ENCODE assay signal across 19 mouse cellular contexts in genomic region chr1:189923871-189924568, GRCm38 (mm10). TPM values are rescaled to one million over a fixed set of nuclear protein-coding genes. Genes with fewer than 3 reads are reported as not detected.
DNase-seq lines count a peak whose midpoint lies in the region; ATAC-seq lines count a peak whose summit lies in the region.
"Had no signal": no experiment of that assay in that cellular context is flagged by ENCODE, and none has a peak within 500 bp of the region (broad histone marks: within the 10 kb centered on the region; RNA-seq: fewer than 3 reads in every experiment).

No protein-coding gene starts in this region.

- peaks cover 13% of the 10 kb centered on the region for H3K4me1 ChIP-seq in midbrain, embryonic 11.5 days (ENCODE audit: control insufficient read depth, insufficient read depth, low read length)
- H3K4me1 ChIP-seq in midbrain, embryonic 14.5 days (ENCODE audit: control insufficient read depth, insufficient read depth, low read length) = peaks cover 16% of the 10 kb centered on the region; the same call in 1 of the 2 replicates
- H3K4me1 ChIP-seq in hindbrain, embryonic 14.5 days (replicated peaks; ENCODE audit: control insufficient read depth, insufficient read depth, low read length) = peaks cover 10% of the 10 kb centered on the region; the same call in 1 of the 2 replicates
- peaks cover 4% of the 10 kb centered on the region; the same call in 1 of the 2 replicates for H3K4me1 ChIP-seq in forebrain, embryonic 14.5 days (ENCODE audit: control insufficient read depth, insufficient read depth, low read length)

- WGBS in midbrain, embryonic 11.5 days = 73% methylated on average over 22 of the region's 22 CpGs
- 65% methylated on average over 22 of the region's 22 CpGs for WGBS in midbrain, embryonic 14.5 days
- WGBS in hindbrain, embryonic 14.5 days = 84% methylated on average over 22 of the region's 22 CpGs
- WGBS in forebrain, embryonic 14.5 days = 83% methylated on average over 22 of the region's 22 CpGs

- intact Hi-C loops in heart, postnatal 10 days (cut with DNase I) = loop anchor here (2.0 to 10.0 kb wide), 2 partner anchors 37 to 899 kb away; no protein-coding TSS in a partner anchor
- intact Hi-C loops in left cerebral cortex, postnatal 4 days (cut with DNase I) = loop anchor here (5.0 kb wide), 1 partner anchor 222 kb away; no protein-coding TSS in a partner anchor

- peak; percentile 79 for DNase-seq in midbrain, embryonic 11.5 days (ENCODE audit: low spot score, missing footprints)
- DNase-seq in midbrain, embryonic 14.5 days = no peak
- DNase-seq in heart, adult 8-10 months (ENCODE audit: low spot score) = peak; percentile 71
- peak; percentile 86 to 90 for DNase-seq in heart, postnatal 10 days
- DNase-seq in hindbrain, embryonic 14.5 days (ENCODE audit: low spot score) = no peak
- no peak for DNase-seq in forebrain, embryonic 14.5 days (ENCODE audit: low spot score)
- DNase-seq in left cerebral cortex, postnatal 4 days = no peak
- DNase-seq in cerebellum, postnatal 4 days (ENCODE audit: low spot score in 2 of 2) = no peak
- DNase-seq: adrenal gland, postnatal 36 days; cerebellum, postnatal 36 days; lung, postnatal 14 days had no signal

- no peak overlapping the region for H3K4me2 ChIP-seq in midbrain, embryonic 11.5 days
- no peak overlapping the region for H3K4me2 ChIP-seq in midbrain, embryonic 14.5 days (ENCODE audit: low read length)
- H3K4me2 ChIP-seq in hindbrain, embryonic 14.5 days (replicated peaks) = no peak overlapping the region
- no peak overlapping the region for H3K4me2 ChIP-seq in forebrain, embryonic 14.5 days (ENCODE audit: low read length)
- H3K4me2 ChIP-seq: embryonic facial prominence, embryonic 13.5 days; forebrain, embryonic 12.5 days; midbrain, embryonic 12.5 days; stomach, embryonic 15.5 days had no signal

- no peak overlapping the region for H3K4me3 ChIP-seq in midbrain, embryonic 11.5 days (ENCODE audit: low read depth, low read length)
- no peak overlapping the region for H3K4me3 ChIP-seq in midbrain, embryonic 14.5 days (replicated peaks; ENCODE audit: low read depth, low read length)
- H3K4me3 ChIP-seq in hindbrain, embryonic 14.5 days (replicated peaks; ENCODE audit: low read length) = no peak overlapping the region
- no peak overlapping the region for H3K4me3 ChIP-seq in forebrain, embryonic 14.5 days (ENCODE audit: low read depth, low read length)
- H3K4me3 ChIP-seq: embryonic facial prominence, embryonic 13.5 days; forebrain, embryonic 12.5 days; limb, embryonic 10.5 days; midbrain, embryonic 12.5 days; stomach, embryonic 15.5 days had no signal

- H3K9ac ChIP-seq in midbrain, embryonic 11.5 days (ENCODE audit: low read length) = peak overlapping the region; percentile 4; the same call in 1 of the 2 replicates
- H3K9ac ChIP-seq in midbrain, embryonic 14.5 days (replicated peaks; ENCODE audit: low read length) = no peak overlapping the region
- no peak overlapping the region for H3K9ac ChIP-seq in hindbrain, embryonic 14.5 days
- H3K9ac ChIP-seq in forebrain, embryonic 14.5 days (ENCODE audit: low read length) = no peak overlapping the region
- H3K9ac ChIP-seq: embryonic facial prominence, embryonic 13.5 days; forebrain, embryonic 12.5 days; liver, embryonic 14.5 days; midbrain, embryonic 12.5 days; stomach, embryonic 15.5 days had no signal

- no peaks in the 10 kb centered on the region for H3K36me3 ChIP-seq in midbrain, embryonic 11.5 days (ENCODE audit: control insufficient read depth, insufficient read depth, low read length)
- no peaks in the 10 kb centered on the region for H3K36me3 ChIP-seq in midbrain, embryonic 14.5 days (ENCODE audit: control insufficient read depth, insufficient read depth, low read length)
- H3K36me3 ChIP-seq in hindbrain, embryonic 14.5 days (replicated peaks; ENCODE audit: control insufficient read depth, insufficient read depth) = no peaks in the 10 kb centered on the region
- no peaks in the 10 kb centered on the region for H3K36me3 ChIP-seq in forebrain, embryonic 14.5 days (ENCODE audit: control insufficient read depth, insufficient read depth, low read length)
- H3K36me3 ChIP-seq: embryonic facial prominence, embryonic 13.5 days; forebrain, embryonic 12.5 days; G1E; limb, embryonic 10.5 days; midbrain, embryonic 12.5 days; stomach, embryonic 15.5 days had no signal

- no peak overlapping the region for H3K27ac ChIP-seq in midbrain, embryonic 11.5 days (ENCODE audit: low read depth, low read length)
- H3K27ac ChIP-seq in midbrain, embryonic 14.5 days (replicated peaks; ENCODE audit: low read depth, low read length) = no peak overlapping the region
- H3K27ac ChIP-seq in hindbrain, embryonic 14.5 days = no peak overlapping the region
- H3K27ac ChIP-seq in forebrain, embryonic 14.5 days (ENCODE audit: low read depth, low read length) = no peak overlapping the region
- H3K27ac ChIP-seq: embryonic facial prominence, embryonic 13.5 days; forebrain, embryonic 12.5 days; liver, embryonic 14.5 days; midbrain, embryonic 12.5 days; stomach, embryonic 15.5 days had no signal

- ATAC-seq in midbrain, embryonic 11.5 days (ENCODE audit: low FRiP score) = no peak
- ATAC-seq in midbrain, embryonic 14.5 days (ENCODE audit: low FRiP score, low TSS enrichment) = no peak
- no peak for ATAC-seq in hindbrain, embryonic 14.5 days (ENCODE audit: low FRiP score)
- ATAC-seq in forebrain, embryonic 14.5 days = no peak
- ATAC-seq: activated CD4-positive, CD25-positive, alpha-beta regulatory T cell, adult 4 months had no signal

- H3K27me3 ChIP-seq in midbrain, embryonic 11.5 days (ENCODE audit: control insufficient read depth, insufficient read depth, low read length) = no peaks in the 10 kb centered on the region; the same call in 1 of the 2 replicates
- no peaks in the 10 kb centered on the region for H3K27me3 ChIP-seq in midbrain, embryonic 14.5 days (ENCODE audit: control insufficient read depth, insufficient read depth, low read length)
- no peaks in the 10 kb centered on the region for H3K27me3 ChIP-seq in hindbrain, embryonic 14.5 days (ENCODE audit: control insufficient read depth, insufficient read depth, low read length)
- peaks cover 5% of the 10 kb centered on the region; the same call in 1 of the 2 replicates for H3K27me3 ChIP-seq in forebrain, embryonic 14.5 days (replicated peaks; ENCODE audit: control insufficient read depth, insufficient read depth, low read length)
- H3K27me3 ChIP-seq: stomach, embryonic 15.5 days had no signal

- H3K9me3 ChIP-seq in midbrain, embryonic 11.5 days (ENCODE audit: control insufficient read depth, low read length) = no peaks in the 10 kb centered on the region
- no peaks in the 10 kb centered on the region for H3K9me3 ChIP-seq in midbrain, embryonic 14.5 days (ENCODE audit: control insufficient read depth, low read length)
- no peaks in the 10 kb centered on the region for H3K9me3 ChIP-seq in hindbrain, embryonic 14.5 days (ENCODE audit: control insufficient read depth, low read length)
- H3K9me3 ChIP-seq in forebrain, embryonic 14.5 days (replicated peaks; ENCODE audit: control insufficient read depth, low read length) = no peaks in the 10 kb centered on the region
- H3K9me3 ChIP-seq: embryonic facial prominence, embryonic 13.5 days; forebrain, embryonic 12.5 days; limb, embryonic 10.5 days; midbrain, embryonic 12.5 days; stomach, embryonic 15.5 days had no signal

RNA-seq across cellular contexts. Expression of gene Smyd2, which starts 1.9 kb away (rescaled TPM):
- 50.9 and 54.9 TPM in 2 replicates for polyA plus RNA-seq in midbrain, embryonic 11.5 days (2014; fragmentation: Nextera tagmentation; extraction: Ambion mirVana)
- polyA plus RNA-seq in midbrain, embryonic 14.5 days (2014; fragmentation: Nextera tagmentation; extraction: Ambion mirVana) = 63.9 and 69.5 TPM in 2 replicates
- 100 to 1,000 TPM in 2 of 4 experiments, 10 to 100 TPM in 2; 83.0 to 114 (median 106) TPM for total RNA-seq in heart, adult 8-10 months (2022)
- total RNA-seq in heart, postnatal 10 days (2021) = 100 to 1,000 TPM; 166 to 180 TPM
- polyA plus RNA-seq in hindbrain, embryonic 14.5 days (2014; fragmentation: Nextera tagmentation; extraction: Ambion mirVana) = 73.9 and 84.4 TPM in 2 replicates
- 63.9 and 70.5 TPM in 2 replicates for polyA plus RNA-seq in forebrain, embryonic 14.5 days (2014; fragmentation: Nextera tagmentation; extraction: Ambion mirVana)
- 100 to 1,000 TPM; 120 to 128 TPM for total RNA-seq in left cerebral cortex, postnatal 4 days (2021)
- total RNA-seq: G1E had no signal
- polyA plus RNA-seq: G1E had no signal

Comparison
In these comparisons a context has a peak if more than half of its experiments do, and no peak if none do; other contexts are left out.
1. DNase-seq: peak in midbrain, embryonic 11.5 days (single experiment), heart, adult 8-10 months (single experiment) and heart, postnatal 10 days (2 of 2); none in midbrain, embryonic 14.5 days (single experiment), hindbrain, embryonic 14.5 days (single experiment), forebrain, embryonic 14.5 days (single experiment), left cerebral cortex, postnatal 4 days (single experiment) and cerebellum, postnatal 4 days (0 of 2).